Mouse (Mus musculus) erythroblast, embryonic 14.5 days (primary cell): Measurements from ENCODE around the gene Slc6a17. TPM values are rescaled to one million over a fixed set of nuclear protein-coding genes. Genes with fewer than 3 reads are reported as not detected.

Source experiments
- H3K27me3 ChIP-seq: 2 replicates; pipeline ENCODE4 v1.6.1; 2012; ENCODE audit warnings: inconsistent platforms; ENCODE audit not compliant: control insufficient read depth
- H3K36me3 ChIP-seq: 2 replicates; pipeline ENCODE4 v1.6.1; 2012; ENCODE audit warnings: mild to moderate bottlenecking, inconsistent platforms; ENCODE audit not compliant: control insufficient read depth
- H3K4me1 ChIP-seq: 2 replicates; pipeline ENCODE4 v1.6.1; 2012; ENCODE audit warnings: inconsistent platforms; ENCODE audit not compliant: control insufficient read depth
- H3K4me3 ChIP-seq: replicated peaks from 2 replicates; pipeline ENCODE3; 2012; ENCODE audit warnings: moderate library complexity, mild to moderate bottlenecking, inconsistent platforms
- H3K9me3 ChIP-seq: 2 replicates; pipeline ENCODE4 v1.6.1; 2012; ENCODE audit warnings: low read length, inconsistent platforms, mixed read lengths; ENCODE audit not compliant: control insufficient read depth
- GATA1 ChIP-seq: IDR thresholded peaks from 2 replicates; pipeline ENCODE4 v1.6.1; 2012; ENCODE audit warnings: low read length, inconsistent platforms, mixed read lengths
- TAL1 ChIP-seq: IDR thresholded peaks from 3 replicates; pipeline ENCODE4 v1.6.1; 2012; ENCODE audit warnings: low read length, inconsistent platforms, mixed read lengths
- polyA plus RNA-seq: library from polyadenylated mRNA; stranded (reverse); fragments of >175 nt; gene quantifications from 2 replicates; pipeline ENCODE4 v1.2.3, GENCODE M21; 2012

Gene Slc6a17
- polyA plus RNA-seq, 1 experiment, result not detected

GRCm38 (mm10) chr3:107529182-107529581 lies 11.4 kb upstream of the Slc6a17 start:
- H3K36me3 ChIP-seq, result no peaks in the 10 kb centered on the region
- H3K4me3 ChIP-seq, result no peak overlapping the region
- H3K9me3 ChIP-seq, result no peaks in the 10 kb centered on the region
- no peaks in the 10 kb centered on the region for H3K4me1 ChIP-seq
- TF ChIP-seq TAL1 (no peak), GATA1 (no peak)
- no peaks in the 10 kb centered on the region for H3K27me3 ChIP-seq

DNA sequence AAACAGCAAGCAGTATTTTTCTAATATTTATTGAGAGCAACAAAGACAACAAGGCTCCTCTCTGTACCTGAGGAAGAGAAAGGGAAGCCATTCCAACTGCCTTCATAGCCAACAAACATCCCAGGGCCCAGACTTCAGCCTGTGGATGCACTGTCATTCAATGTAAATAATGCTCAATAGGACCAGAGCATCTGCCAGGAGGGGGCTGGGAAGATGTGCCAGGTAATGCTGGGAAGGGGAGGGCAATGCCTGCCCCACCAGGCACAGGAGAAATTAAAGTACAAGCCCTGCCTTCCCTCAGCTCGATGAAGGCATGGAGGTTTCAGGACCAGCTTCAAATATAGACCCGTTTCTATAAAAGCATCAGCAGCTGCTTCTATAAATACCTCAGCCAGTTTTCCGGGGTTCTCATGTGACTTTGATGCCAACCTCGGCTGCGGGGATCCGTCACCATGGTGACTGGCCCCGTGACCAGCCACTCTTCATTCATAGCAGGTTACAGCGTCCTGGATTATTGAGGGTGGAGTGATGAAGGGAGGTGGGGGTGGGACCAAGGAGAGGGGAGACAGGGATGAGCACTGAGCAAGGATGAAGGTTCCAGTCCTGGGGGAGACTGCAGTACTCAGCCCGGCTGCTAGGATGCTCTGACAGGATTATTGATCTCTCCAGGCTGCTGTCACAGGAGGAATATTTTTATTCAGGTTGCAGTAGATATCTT lies 10.7 kb upstream of the Slc6a17 start:
- no peaks in the 10 kb centered on the region for H3K36me3 ChIP-seq
- H3K9me3 ChIP-seq, result no peaks in the 10 kb centered on the region
- H3K4me1 ChIP-seq, result no peaks in the 10 kb centered on the region
- H3K4me3 ChIP-seq, result no peak overlapping the region
- TF ChIP-seq GATA1 (no peak), TAL1 (no peak)
- no peaks in the 10 kb centered on the region for H3K27me3 ChIP-seq

GRCm38 (mm10) chr3:107524547-107524946 lies 6.7 kb upstream of the Slc6a17 start:
- H3K4me1 ChIP-seq, result no peaks in the 10 kb centered on the region
- peaks cover 7% of the 10 kb centered on the region; the same call in 1 of the 2 replicates for H3K27me3 ChIP-seq
- no peak for TF ChIP-seq GATA1
- no peak for TF ChIP-seq TAL1
- no peaks in the 10 kb centered on the region for H3K9me3 ChIP-seq
- no peaks in the 10 kb centered on the region for H3K36me3 ChIP-seq
- H3K4me3 ChIP-seq, result no peak overlapping the region

GRCm38 (mm10) chr3:107520931-107521330 lies 3.1 kb upstream of the Slc6a17 start:
- no peak for TF ChIP-seq GATA1
- no peak for TF ChIP-seq TAL1
- no peaks in the 10 kb centered on the region for H3K36me3 ChIP-seq
- H3K27me3 ChIP-seq, result peaks cover 40% of the 10 kb centered on the region
- no peaks in the 10 kb centered on the region for H3K9me3 ChIP-seq
- H3K4me1 ChIP-seq, result no peaks in the 10 kb centered on the region
- H3K4me3 ChIP-seq, result no peak overlapping the region

DNA sequence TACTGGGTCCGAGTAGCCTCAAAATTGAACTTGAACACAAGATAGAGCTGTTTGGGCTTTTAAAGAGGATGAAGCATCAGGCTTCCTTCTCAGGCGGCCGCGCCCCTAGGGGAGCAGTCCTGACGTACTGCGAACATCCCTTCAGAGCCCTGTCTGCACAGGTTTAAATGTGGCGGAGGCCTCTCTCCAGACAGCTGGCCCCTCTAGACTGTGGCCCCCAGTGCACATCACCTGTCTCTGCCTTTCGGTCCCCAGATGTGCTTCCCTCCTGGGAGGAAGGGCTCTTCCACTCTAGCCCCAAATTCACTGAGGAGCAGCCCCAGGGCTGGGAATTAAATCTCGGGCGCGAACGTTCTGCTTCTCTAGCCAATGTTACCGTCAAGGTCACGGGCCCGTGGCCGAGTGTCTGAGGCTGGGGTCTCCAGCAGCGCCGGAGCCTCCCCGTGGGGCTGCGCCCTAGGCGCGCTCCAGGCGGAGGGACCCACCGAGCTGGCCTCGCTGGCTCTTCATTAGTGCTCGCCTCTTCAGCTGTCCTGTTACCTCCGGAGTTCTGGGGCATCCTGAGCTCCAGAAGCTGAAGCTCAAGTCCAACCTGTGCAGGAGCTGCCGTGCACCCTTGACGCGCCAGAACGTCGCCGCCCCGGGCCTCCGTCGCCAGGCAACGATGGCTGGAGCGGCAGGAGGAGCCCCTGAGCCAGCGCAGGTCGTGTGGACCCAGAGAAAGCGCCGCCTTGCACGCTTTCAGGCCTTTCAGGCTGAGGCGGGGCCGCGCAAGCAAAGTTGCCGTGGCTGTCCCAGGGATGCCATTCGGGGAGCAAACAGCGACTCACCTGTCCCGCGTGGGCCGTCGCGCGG lies 815 bp downstream of the Slc6a17 start:
- Histone ChIP-seq H3K36me3 (no peaks in the 10 kb centered on the region), H3K27me3 (peaks cover 46% of the 10 kb centered on the region), H3K4me3 (no peak overlapping the region), H3K9me3 (no peaks in the 10 kb centered on the region), H3K4me1 (no peaks in the 10 kb centered on the region)
- TF ChIP-seq GATA1 (no peak), TAL1 (no peak)

- Histone ChIP-seq H3K27me3 (peaks cover 46% of the 10 kb centered on the region), H3K4me3 (no peak overlapping the region), H3K36me3 (no peaks in the 10 kb centered on the region), H3K4me1 (no peaks in the 10 kb centered on the region), H3K9me3 (no peaks in the 10 kb centered on the region)
- TF ChIP-seq TAL1 (no peak), GATA1 (no peak)
Observed at GRCm38 (mm10) chr3:107515989-107516388, 1.8 kb downstream of the Slc6a17 start.

GRCm38 (mm10) chr3:107511416-107511815 lies 6.4 kb downstream of the Slc6a17 start:
- no peaks in the 10 kb centered on the region for H3K9me3 ChIP-seq
- H3K36me3 ChIP-seq, result no peaks in the 10 kb centered on the region
- peaks cover 11% of the 10 kb centered on the region for H3K27me3 ChIP-seq
- no peaks in the 10 kb centered on the region for H3K4me1 ChIP-seq
- TF ChIP-seq TAL1, result no peak
- TF ChIP-seq GATA1, result no peak
- H3K4me3 ChIP-seq, result no peak overlapping the region

- Histone ChIP-seq H3K9me3 (no peaks in the 10 kb centered on the region), H3K4me3 (no peak overlapping the region), H3K36me3 (no peaks in the 10 kb centered on the region), H3K27me3 (no peaks in the 10 kb centered on the region), H3K4me1 (no peaks in the 10 kb centered on the region)
- TF ChIP-seq TAL1, result no peak
- no peak for TF ChIP-seq GATA1
Observed at GRCm38 (mm10) chr3:107508696-107509095, 9.1 kb downstream of the Slc6a17 start.

- Histone ChIP-seq H3K27me3 (no peaks in the 10 kb centered on the region), H3K4me1 (no peaks in the 10 kb centered on the region), H3K36me3 (no peaks in the 10 kb centered on the region), H3K4me3 (no peak overlapping the region), H3K9me3 (no peaks in the 10 kb centered on the region)
- TF ChIP-seq TAL1, result no peak
- no peak for TF ChIP-seq GATA1
Observed at GRCm38 (mm10) chr3:107507966-107508365, 9.9 kb downstream of the Slc6a17 start.
